Mouse (Mus musculus) limb, embryonic 11.5 days (tissue): ENCODE data around the gene Fkbp15. TPM values are rescaled to one million over a fixed set of nuclear protein-coding genes. Genes with fewer than 3 reads are reported as not detected.

Experiments
- ATAC-seq: fragments of 200-750 bp; cut with Nextera tagmentation; 2 replicates; pipeline ENCODE4 v1.8.0; 2017; ENCODE audit warnings: low read depth; ENCODE audit not compliant: insufficient number of reproducible peaks, low FRiP score, low TSS enrichment
- DNase-seq: peaks from one replicate; pipeline ENCODE4 v3.0.0-alpha.2; 2015; ENCODE audit warnings: low spot score
- H3K27ac ChIP-seq: fragments of 300-500 bp; sonication (generic); replicated peaks from 2 replicates; pipeline ENCODE4 v1.5.1; 2014; ENCODE audit warnings: low read depth, mild to moderate bottlenecking, low read length
- H3K27me3 ChIP-seq: fragments of 300-500 bp; sonication (generic); 2 replicates; pipeline ENCODE4 v1.6.1; 2014; ENCODE audit warnings: mild to moderate bottlenecking, low read length, mixed read lengths; ENCODE audit not compliant: control insufficient read depth, insufficient read depth
- H3K36me3 ChIP-seq: fragments of 300-500 bp; sonication (generic); 2 replicates; pipeline ENCODE4 v1.6.1; 2014; ENCODE audit warnings: mild to moderate bottlenecking, low read length, moderate library complexity, mixed read lengths; ENCODE audit not compliant: control insufficient read depth, insufficient read depth
- H3K4me1 ChIP-seq: fragments of 300-500 bp; sonication (generic); 2 replicates; pipeline ENCODE4 v1.6.1; 2014; ENCODE audit warnings: low read length, mixed read lengths; ENCODE audit not compliant: control insufficient read depth, insufficient read depth
- H3K4me2 ChIP-seq: fragments of 300-500 bp; sonication (generic); 2 replicates; pipeline ENCODE4 v1.6.1; 2014; ENCODE audit warnings: low read depth, mild to moderate bottlenecking, moderate library complexity; ENCODE audit not compliant: severe bottlenecking
- H3K4me3 ChIP-seq: fragments of 300-500 bp; sonication (generic); 2 replicates; pipeline ENCODE4 v1.5.1; 2014; ENCODE audit warnings: low read depth, low read length
- H3K9ac ChIP-seq: fragments of 300-500 bp; sonication (generic); 2 replicates; pipeline ENCODE4 v1.6.1; 2014; ENCODE audit warnings: mild to moderate bottlenecking, low read length
- H3K9me3 ChIP-seq: fragments of 300-500 bp; sonication (generic); 2 replicates; pipeline ENCODE4 v1.6.1; 2016; ENCODE audit warnings: low read length; ENCODE audit not compliant: control insufficient read depth
- WGBS: fragments of 180-500 bp; shearing (Covaris S2); extraction: QIAGEN DNeasy Blood & Tissue Kit; methylation state at CpG from one replicate; pipeline ENCODE4 v1.1.7; 2014; 5-methylcytosine and 5-hydroxymethylcytosine counted together
- polyA plus RNA-seq: library from polyadenylated mRNA; unstranded; fragments of >200 nt; fragmentation: Nextera tagmentation; extraction: Ambion mirVana; gene quantifications from 2 replicates; pipeline ENCODE4 v1.2.1, GENCODE M21; 2014

Gene Fkbp15
- polyA plus RNA-seq, 1 experiment from 2014 or later = 19.9 TPM

DNA sequence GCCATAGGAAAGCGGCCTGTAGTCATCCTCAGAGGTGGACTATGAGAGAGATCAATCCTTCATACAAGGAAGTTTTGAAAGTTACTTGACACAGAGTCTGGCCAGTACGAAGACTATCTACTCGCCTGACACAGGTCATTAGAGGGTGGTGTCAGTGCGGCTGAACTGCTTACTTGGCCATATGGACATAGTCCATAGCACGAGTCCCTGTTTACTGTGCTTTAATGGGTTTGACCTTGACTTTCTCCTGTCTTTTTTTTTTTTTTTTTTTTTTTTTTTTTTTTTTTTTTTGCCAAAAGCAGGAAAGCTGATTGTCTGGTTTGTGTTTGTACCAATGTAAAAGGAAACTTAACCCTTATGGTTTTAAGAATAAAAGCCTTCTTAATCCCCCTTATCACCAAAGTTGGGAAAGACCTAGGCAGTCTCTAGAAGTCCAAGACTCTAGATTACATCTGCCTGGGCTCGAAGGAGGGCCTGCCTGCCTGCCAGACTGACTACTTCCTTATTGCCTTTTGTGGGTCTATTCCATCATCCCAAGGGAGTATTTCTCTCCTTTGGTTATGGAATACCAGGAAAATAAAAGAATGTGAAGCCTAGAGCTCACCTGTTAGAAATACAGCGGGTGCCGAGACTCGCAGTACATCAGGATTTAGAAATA, 19.5 kb upstream of the Fkbp15 start:
- no peak overlapping the region for H3K4me3 ChIP-seq
- no peaks in the 10 kb centered on the region for H3K4me1 ChIP-seq
- H3K4me2 ChIP-seq = no peak overlapping the region
- H3K27ac ChIP-seq = no peak overlapping the region
- DNase-seq = no peak
- H3K9ac ChIP-seq = no peak overlapping the region
- 86% methylated on average over 9 of the region's 9 CpGs for WGBS
- no peaks in the 10 kb centered on the region for H3K9me3 ChIP-seq
- H3K27me3 ChIP-seq = no peaks in the 10 kb centered on the region
- ATAC-seq = no peak
- H3K36me3 ChIP-seq = no peaks in the 10 kb centered on the region

DNA sequence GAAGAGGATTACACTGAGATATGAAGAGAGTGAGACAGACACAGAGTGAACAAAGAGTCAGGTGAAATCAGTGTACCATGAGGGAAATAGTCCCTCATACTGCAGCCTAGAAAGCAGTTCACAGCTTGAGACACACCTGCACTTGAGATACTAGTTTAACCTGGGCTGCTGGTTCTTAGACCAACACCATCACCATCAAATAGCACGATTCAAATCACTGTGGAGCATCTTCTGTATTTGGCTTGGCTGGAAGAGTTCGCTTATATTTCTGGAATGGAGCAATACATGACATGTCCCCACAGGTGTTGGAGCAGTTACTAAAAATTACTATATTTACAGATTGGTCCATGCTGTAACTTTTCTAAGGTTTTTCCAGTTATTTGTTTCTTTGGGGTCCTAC, 15.8 kb upstream of the Fkbp15 start:
- no peaks in the 10 kb centered on the region for H3K4me1 ChIP-seq
- H3K27ac ChIP-seq = no peak overlapping the region
- H3K4me3 ChIP-seq = no peak overlapping the region
- no peaks in the 10 kb centered on the region for H3K27me3 ChIP-seq
- H3K9ac ChIP-seq = no peak overlapping the region
- ATAC-seq (no peak), DNase-seq (no peak)
- H3K4me2 ChIP-seq = no peak overlapping the region
- H3K9me3 ChIP-seq = no peaks in the 10 kb centered on the region
- 91% methylated on average over 2 of the region's 2 CpGs for WGBS
- H3K36me3 ChIP-seq = no peaks in the 10 kb centered on the region

DNA sequence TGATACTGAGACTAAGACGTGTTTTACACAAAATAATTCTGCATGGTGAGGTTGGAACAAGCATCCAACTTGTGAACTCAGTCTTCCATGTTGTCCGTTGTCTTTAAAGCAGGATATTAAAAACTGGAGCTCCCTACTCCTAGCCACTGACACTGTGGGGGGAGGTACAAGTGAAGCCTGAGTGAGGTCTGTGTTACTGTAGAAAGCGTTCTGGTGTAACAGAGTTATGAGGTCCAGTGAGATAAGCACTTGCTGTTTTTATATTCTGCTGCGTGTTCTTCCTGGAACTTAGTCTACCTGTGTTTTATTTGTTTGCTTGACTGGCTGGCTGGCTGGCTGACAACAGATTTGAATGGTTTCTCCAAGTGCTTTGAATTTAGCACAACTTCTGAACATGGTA, 14.0 kb upstream of the Fkbp15 start:
- H3K9me3 ChIP-seq = no peaks in the 10 kb centered on the region
- H3K27me3 ChIP-seq = no peaks in the 10 kb centered on the region
- H3K9ac ChIP-seq = no peak overlapping the region
- WGBS = 83% methylated on average over 4 of the region's 4 CpGs
- no peaks in the 10 kb centered on the region for H3K36me3 ChIP-seq
- H3K4me1 ChIP-seq = no peaks in the 10 kb centered on the region
- H3K4me3 ChIP-seq = no peak overlapping the region
- no peak for DNase-seq
- no peak overlapping the region for H3K4me2 ChIP-seq
- ATAC-seq = no peak
- no peak overlapping the region for H3K27ac ChIP-seq

DNA sequence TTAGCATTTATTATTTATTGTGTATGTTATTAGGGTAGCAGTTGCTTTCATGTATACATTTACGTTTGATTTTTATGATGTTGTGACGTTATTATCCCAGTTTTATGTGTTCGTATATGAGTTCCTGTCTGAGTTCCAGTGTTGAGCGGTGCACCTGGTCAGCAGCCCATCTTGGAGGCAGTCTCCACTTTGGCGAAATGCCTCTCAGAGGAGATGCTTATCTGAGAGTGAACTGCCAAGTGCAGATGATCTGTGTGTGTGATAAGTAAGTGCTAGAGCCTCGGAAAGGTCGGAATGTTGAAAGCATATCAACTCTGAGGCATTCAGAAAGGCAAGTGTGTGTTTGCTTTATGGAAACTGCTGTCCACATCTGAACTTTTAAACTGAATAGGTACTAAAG, 13.3 kb upstream of the Fkbp15 start:
- ATAC-seq (no peak), DNase-seq (no peak)
- Histone ChIP-seq H3K4me2 (no peak overlapping the region), H3K9ac (no peak overlapping the region), H3K4me3 (no peak overlapping the region), H3K27me3 (no peaks in the 10 kb centered on the region), H3K36me3 (no peaks in the 10 kb centered on the region), H3K4me1 (no peaks in the 10 kb centered on the region), H3K9me3 (no peaks in the 10 kb centered on the region), H3K27ac (no peak overlapping the region)
- WGBS = 73% methylated on average over 7 of the region's 7 CpGs

DNA sequence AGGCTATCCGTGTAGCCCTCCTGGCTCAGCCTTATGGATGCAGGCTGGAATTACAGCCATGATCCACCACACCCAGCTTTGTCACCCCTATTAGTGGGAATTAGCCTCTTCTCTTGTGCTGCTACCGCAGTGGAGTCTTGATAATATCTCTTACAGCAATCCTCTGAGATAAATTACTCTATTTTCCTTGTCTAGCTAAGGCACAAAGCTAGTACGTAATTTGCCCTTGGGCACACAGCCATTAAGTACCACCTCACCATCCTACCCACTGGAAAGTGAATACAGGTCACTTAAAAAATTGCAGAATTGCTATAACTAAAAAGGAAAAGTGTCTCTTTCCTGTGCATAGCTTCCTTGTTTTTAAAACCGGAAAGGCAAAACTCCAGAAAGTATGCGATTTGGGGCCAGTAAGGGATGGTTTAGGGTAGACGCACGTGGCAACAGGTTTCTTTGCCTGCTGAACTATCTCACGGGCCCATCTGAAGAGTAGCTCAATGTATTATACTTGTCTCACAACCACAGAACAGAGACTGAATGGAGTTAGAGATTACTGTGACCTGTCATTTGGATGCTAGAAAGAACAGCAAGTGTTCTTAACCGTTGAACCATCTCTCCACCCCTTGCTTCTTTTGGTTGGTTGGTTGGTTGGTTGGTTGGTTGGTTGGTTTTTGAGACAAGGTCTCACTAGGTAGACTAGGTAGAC, 12.6 kb upstream of the Fkbp15 start:
- Histone ChIP-seq H3K9ac (no peak overlapping the region), H3K27ac (no peak overlapping the region), H3K9me3 (no peaks in the 10 kb centered on the region), H3K27me3 (no peaks in the 10 kb centered on the region), H3K4me2 (no peak overlapping the region), H3K4me3 (no peak overlapping the region), H3K4me1 (no peaks in the 10 kb centered on the region), H3K36me3 (no peaks in the 10 kb centered on the region)
- DNase-seq = no peak
- WGBS = 89% methylated on average over 9 of the region's 9 CpGs
- ATAC-seq = no peak

GRCm38 (mm10) chr4:62372410-62372809, 12.1 kb upstream of the Fkbp15 start:
- Histone ChIP-seq H3K4me1 (no peaks in the 10 kb centered on the region), H3K27me3 (no peaks in the 10 kb centered on the region), H3K36me3 (no peaks in the 10 kb centered on the region), H3K4me3 (no peak overlapping the region), H3K9me3 (no peaks in the 10 kb centered on the region), H3K27ac (no peak overlapping the region), H3K9ac (no peak overlapping the region), H3K4me2 (no peak overlapping the region)
- 55% methylated on average over 1 of the region's 1 CpGs for WGBS
- ATAC-seq = no peak
- no peak for DNase-seq

DNA sequence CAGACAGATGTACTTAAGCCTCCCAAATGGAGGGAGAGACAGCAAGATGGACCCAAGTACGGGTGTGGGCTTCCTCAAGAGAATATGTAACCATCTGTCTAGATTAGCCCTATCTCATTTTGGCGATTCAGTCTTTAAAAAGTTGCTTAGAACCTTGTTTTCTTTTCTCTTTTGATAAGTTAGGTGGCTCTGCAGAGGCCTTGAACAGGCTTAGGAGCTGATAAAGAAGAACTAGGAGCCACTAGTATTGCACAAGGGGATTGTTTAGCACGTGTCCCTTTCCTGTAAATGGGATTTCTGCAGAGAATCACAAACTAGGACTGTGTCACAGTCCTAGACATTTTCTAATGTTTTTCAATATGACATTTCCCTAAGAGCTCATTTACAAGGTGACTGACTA, 8.7 kb upstream of the Fkbp15 start:
- no peak overlapping the region for H3K4me2 ChIP-seq
- WGBS = 81% methylated on average over 3 of the region's 3 CpGs
- H3K4me1 ChIP-seq = no peaks in the 10 kb centered on the region
- H3K27me3 ChIP-seq = no peaks in the 10 kb centered on the region
- no peaks in the 10 kb centered on the region for H3K36me3 ChIP-seq
- DNase-seq (no peak), ATAC-seq (no peak)
- no peak overlapping the region for H3K9ac ChIP-seq
- no peak overlapping the region for H3K27ac ChIP-seq
- no peak overlapping the region for H3K4me3 ChIP-seq
- H3K9me3 ChIP-seq = no peaks in the 10 kb centered on the region

DNA sequence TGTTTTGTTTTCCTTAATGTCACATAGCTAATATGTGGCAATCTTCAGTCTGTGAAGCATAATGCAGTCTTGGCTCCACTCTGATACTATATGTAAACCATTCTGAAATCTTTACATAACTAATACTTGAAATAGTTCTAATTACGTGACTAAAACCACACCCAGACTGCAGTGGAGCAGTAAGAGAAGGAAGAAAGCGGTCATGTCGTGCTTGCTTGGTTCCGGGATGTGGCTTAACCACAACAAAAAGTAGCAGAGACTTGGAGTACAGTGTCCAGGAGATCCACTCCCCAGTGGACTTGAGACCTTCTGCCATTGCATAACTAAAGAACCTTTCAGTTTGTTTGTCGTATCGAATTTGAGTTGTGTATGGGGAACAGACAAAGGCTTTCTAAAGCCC, 7.2 kb upstream of the Fkbp15 start:
- WGBS = 97% methylated on average over 6 of the region's 6 CpGs
- no peaks in the 10 kb centered on the region for H3K4me1 ChIP-seq
- no peak overlapping the region for H3K4me2 ChIP-seq
- DNase-seq = no peak
- H3K9ac ChIP-seq = no peak overlapping the region
- no peaks in the 10 kb centered on the region for H3K27me3 ChIP-seq
- H3K36me3 ChIP-seq = no peaks in the 10 kb centered on the region
- no peak for ATAC-seq
- H3K27ac ChIP-seq = no peak overlapping the region
- H3K4me3 ChIP-seq = no peak overlapping the region
- no peaks in the 10 kb centered on the region for H3K9me3 ChIP-seq

DNA sequence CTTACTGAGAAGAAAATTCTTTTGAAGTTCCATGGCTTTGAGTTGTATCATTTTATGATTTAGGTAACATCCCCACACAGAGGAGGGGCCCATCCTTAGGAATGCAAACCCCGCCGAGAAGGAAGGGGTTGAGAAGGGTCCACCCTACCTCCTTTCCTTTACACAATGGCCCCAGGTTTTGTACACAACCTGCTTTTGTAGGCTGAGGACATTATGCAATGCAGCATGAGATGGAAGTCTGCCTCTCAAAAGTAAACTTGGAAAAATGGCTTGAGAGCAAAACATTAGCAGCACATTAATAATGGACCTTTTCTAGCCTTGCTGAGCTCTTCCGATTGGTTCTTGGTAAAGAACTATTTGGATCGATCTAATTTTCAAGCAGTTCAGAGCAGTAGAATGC, 5.9 kb upstream of the Fkbp15 start:
- WGBS = 82% methylated on average over 4 of the region's 4 CpGs
- Histone ChIP-seq H3K9me3 (no peaks in the 10 kb centered on the region), H3K27ac (no peak overlapping the region), H3K36me3 (no peaks in the 10 kb centered on the region), H3K9ac (no peak overlapping the region), H3K4me1 (no peaks in the 10 kb centered on the region), H3K27me3 (no peaks in the 10 kb centered on the region), H3K4me3 (no peak overlapping the region), H3K4me2 (no peak overlapping the region)
- no peak for ATAC-seq
- DNase-seq = no peak
